Mouse (Mus musculus): ENCODE measurements around the gene Xrcc2. TPM values are rescaled to one million over a fixed set of nuclear protein-coding genes. Genes with fewer than 3 reads are reported as not detected.

Gene Xrcc2
- polyA plus RNA-seq (2015; fragmentation: Nextera tagmentation; extraction: Ambion mirVana): 1.2 and 1.6 TPM in 2 replicates

DNA sequence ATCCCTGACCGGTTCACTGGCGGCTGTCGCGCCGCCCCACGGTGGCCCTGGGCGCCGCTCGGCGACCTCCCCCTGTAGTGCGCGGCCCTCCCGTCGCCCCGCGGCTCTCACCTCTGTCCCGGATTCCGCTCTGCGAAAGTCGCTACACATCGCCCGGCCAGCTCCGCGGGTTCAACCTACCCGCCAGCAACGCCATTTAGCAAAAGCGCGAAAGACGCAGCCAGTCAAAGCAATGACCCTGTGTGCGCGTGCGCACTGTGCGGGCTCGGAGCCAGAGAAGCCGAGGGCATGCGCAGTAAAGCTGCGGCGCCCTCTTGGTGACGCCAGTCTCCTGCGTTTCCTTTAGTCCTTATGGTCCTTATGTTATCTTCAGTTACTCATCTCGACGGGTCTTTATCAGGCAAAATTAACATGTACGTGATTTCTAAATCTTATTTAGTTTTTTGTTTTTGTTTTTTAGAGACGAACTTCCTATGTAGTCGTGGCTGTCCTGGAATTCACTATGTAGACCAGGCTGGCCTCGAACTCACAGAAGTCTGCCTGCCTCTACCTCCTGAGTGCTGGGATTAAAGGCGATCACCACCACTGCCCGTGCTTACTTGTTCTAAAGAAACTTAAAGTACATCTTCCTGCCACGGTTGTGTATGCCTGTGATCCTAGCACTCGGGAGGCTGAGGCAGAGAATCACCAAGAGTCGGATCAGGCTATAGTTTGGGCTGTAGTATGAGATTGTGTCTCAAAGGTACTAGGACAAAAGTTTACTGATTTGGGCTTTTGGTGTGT, at the start of gene Xrcc2:
Gene Xrcc2, minus strand, starts transcription at position 259 of the 783 bp plus-strand sequence.
- H3K9ac ChIP-seq (ENCODE audit: low read depth, low read length): peak within 1 kb of the TSS; percentile 43
- no peaks in the 10 kb centered on the region for H3K9me3 ChIP-seq (ENCODE audit: control insufficient read depth)
- H3K4me2 ChIP-seq (replicated peaks; ENCODE audit: low read depth): peak within 1 kb of the TSS; percentile 74
- no peaks in the 10 kb centered on the region for H3K27me3 ChIP-seq (replicated peaks; ENCODE audit: control insufficient read depth, insufficient read depth, low read length)
- 8% methylated on average over 50 of the region's 51 CpGs for WGBS
- peak; percentile 37; the same call in 1 of the 2 replicates for TF ChIP-seq CTCF (IDR thresholded peaks at IDR 0.05; ENCODE audit: low read depth)
- no peaks in the 10 kb centered on the region for H3K36me3 ChIP-seq (ENCODE audit: control insufficient read depth, insufficient read depth)
- H3K4me1 ChIP-seq (replicated peaks; ENCODE audit: control insufficient read depth, insufficient read depth, low read length): peaks cover 5% of the 10 kb centered on the region; the same call in 1 of the 2 replicates
- H3K4me3 ChIP-seq (ENCODE audit: low read depth, low read length): peak within 1 kb of the TSS; percentile 67
- no peak within 1 kb of the TSS for H3K27ac ChIP-seq (ENCODE audit: low read depth, low read length)
- ATAC-seq: peak; percentile 90

DNA sequence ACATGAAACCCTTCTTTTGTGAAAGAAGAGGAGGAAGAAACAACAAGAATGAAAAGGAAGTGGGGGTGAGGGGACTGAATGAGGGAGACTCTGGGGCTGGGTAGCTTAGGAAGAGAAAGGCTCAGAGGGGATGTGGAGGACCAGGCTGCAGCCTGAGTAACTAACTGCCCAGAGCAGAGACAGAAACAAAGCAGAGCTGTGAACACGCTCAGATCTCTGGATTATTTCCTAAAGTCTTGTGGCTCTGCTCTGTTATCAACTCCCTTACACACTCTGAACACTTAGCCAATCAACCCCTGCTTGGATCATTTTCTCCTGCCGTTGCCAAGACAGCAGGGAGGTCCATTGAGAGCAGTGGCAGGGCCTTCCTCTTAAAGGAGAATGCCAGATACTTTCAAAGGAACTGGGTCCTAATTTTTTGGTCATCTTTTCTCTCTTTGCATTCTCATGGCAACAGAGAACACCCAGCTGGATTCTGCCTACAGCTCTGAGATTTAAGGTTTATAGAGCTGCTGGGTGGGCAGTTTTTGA, 48.7 kb upstream of the Xrcc2 start:
- 8% methylated on average over 2 of the region's 2 CpGs for whole genome bisulfite sequencing
- no peak overlapping the region for H3K27ac ChIP-seq (ENCODE audit: low read depth, low read length)
- no peaks in the 10 kb centered on the region for H3K4me1 ChIP-seq (replicated peaks; ENCODE audit: control insufficient read depth, insufficient read depth, low read length)
- H3K36me3 ChIP-seq (ENCODE audit: control insufficient read depth, insufficient read depth): no peaks in the 10 kb centered on the region
- no peak overlapping the region for H3K4me3 ChIP-seq (ENCODE audit: low read depth, low read length)
- no peak for TF ChIP-seq CTCF (IDR thresholded peaks at IDR 0.05; ENCODE audit: low read depth)
- ATAC-seq: no peak
- no peaks in the 10 kb centered on the region for H3K9me3 ChIP-seq (ENCODE audit: control insufficient read depth)
- H3K27me3 ChIP-seq (replicated peaks; ENCODE audit: control insufficient read depth, insufficient read depth, low read length): no peaks in the 10 kb centered on the region
- H3K4me2 ChIP-seq (replicated peaks; ENCODE audit: low read depth): no peak overlapping the region
- H3K9ac ChIP-seq (ENCODE audit: low read depth, low read length): no peak overlapping the region

DNA sequence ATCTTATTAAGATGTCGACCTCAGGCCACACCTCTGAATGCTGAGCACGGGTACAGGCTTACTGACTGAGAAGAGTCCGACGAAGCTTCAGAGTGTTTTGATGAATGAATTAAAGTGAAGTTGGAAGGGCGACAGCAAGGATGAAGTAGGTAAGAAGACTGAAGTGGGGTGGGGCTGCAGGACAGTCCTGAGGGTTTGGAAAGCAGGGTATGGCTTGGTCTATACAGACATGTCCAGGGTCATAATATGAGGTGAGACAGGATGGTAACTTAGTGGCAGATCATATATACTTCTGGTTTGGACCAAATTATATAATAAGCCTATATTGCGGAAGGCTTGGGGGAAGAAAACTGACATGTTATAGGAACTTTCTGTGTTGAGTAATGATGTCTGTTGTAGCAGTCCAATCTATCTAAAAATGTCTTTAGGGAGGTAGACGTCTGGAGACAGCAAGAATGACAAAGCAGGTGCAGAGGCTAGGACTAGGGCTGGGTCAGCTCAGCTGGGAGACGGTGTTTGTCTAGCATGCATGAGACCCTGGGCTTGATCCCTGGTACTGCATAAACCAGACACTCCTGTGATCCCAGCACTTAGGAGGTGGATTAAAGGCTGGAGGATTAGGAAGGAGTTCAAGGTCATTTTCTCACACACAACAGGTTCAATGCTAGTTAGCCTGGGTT, 48.1 kb upstream of the Xrcc2 start:
- no peak overlapping the region for H3K27ac ChIP-seq (ENCODE audit: low read depth, low read length)
- no peak overlapping the region for H3K4me2 ChIP-seq (replicated peaks; ENCODE audit: low read depth)
- ATAC-seq: no peak
- H3K27me3 ChIP-seq (replicated peaks; ENCODE audit: control insufficient read depth, insufficient read depth, low read length): no peaks in the 10 kb centered on the region
- no peaks in the 10 kb centered on the region for H3K9me3 ChIP-seq (ENCODE audit: control insufficient read depth)
- no peaks in the 10 kb centered on the region for H3K36me3 ChIP-seq (ENCODE audit: control insufficient read depth, insufficient read depth)
- no peak overlapping the region for H3K4me3 ChIP-seq (ENCODE audit: low read depth, low read length)
- TF ChIP-seq CTCF (IDR thresholded peaks at IDR 0.05; ENCODE audit: low read depth): no peak
- 47% methylated on average over 8 of the region's 8 CpGs for WGBS
- no peak overlapping the region for H3K9ac ChIP-seq (ENCODE audit: low read depth, low read length)
- no peaks in the 10 kb centered on the region for H3K4me1 ChIP-seq (replicated peaks; ENCODE audit: control insufficient read depth, insufficient read depth, low read length)

DNA sequence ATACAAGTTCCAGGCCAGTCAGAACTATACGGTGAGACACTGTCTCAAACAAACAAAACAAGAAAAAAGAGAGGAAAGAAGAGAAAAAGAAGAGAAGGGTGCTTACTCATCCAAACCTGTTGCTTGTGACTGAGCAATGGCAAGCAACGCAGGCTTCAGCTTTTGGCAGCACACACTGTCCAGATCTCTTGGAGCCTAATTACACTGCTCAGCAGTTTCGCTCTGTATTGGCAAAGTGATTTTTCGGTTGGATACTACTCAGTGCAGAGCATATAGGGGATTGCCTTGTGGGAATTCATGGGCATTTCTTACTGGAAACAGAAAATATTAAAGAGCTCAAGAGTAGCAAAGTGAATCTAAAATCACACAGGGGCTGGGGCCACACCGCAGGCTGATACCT, 47.2 kb upstream of the Xrcc2 start:
- no peak overlapping the region for H3K9ac ChIP-seq (ENCODE audit: low read depth, low read length)
- no peaks in the 10 kb centered on the region for H3K27me3 ChIP-seq (replicated peaks; ENCODE audit: control insufficient read depth, insufficient read depth, low read length)
- ATAC-seq: no peak
- H3K27ac ChIP-seq (ENCODE audit: low read depth, low read length): no peak overlapping the region
- no peak overlapping the region for H3K4me3 ChIP-seq (ENCODE audit: low read depth, low read length)
- no peaks in the 10 kb centered on the region for H3K4me1 ChIP-seq (replicated peaks; ENCODE audit: control insufficient read depth, insufficient read depth, low read length)
- no peaks in the 10 kb centered on the region for H3K9me3 ChIP-seq (ENCODE audit: control insufficient read depth)
- H3K36me3 ChIP-seq (ENCODE audit: control insufficient read depth, insufficient read depth): no peaks in the 10 kb centered on the region
- no peak overlapping the region for H3K4me2 ChIP-seq (replicated peaks; ENCODE audit: low read depth)
- no peak for TF ChIP-seq CTCF (IDR thresholded peaks at IDR 0.05; ENCODE audit: low read depth)
- WGBS: 73% methylated on average over 5 of the region's 5 CpGs

DNA sequence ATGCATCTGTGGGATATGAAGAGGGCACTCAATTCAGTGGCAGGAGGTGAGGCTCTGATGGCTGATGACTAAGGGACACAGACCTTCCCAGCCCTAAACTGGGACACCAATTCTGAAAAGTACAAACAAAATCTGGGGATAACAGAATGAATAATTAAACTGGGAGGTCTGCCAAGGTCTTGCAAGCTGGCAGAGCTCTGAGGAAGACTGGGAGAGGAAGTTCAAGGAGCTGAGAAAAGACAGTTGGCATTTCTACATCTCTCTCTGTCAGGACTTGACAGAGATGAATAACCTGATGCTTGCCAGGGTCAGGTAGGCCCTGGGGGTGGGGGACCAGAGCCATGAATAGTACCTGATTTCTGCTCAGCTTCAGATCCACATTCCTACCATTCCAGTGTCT, 45.9 kb upstream of the Xrcc2 start:
- Histone ChIP-seq H3K36me3 (ENCODE audit: control insufficient read depth, insufficient read depth) (no peaks in the 10 kb centered on the region), H3K27ac (ENCODE audit: low read depth, low read length) (no peak overlapping the region), H3K4me2 (replicated peaks; ENCODE audit: low read depth) (no peak overlapping the region), H3K27me3 (replicated peaks; ENCODE audit: control insufficient read depth, insufficient read depth, low read length) (no peaks in the 10 kb centered on the region), H3K4me1 (replicated peaks; ENCODE audit: control insufficient read depth, insufficient read depth, low read length) (no peaks in the 10 kb centered on the region), H3K9me3 (ENCODE audit: control insufficient read depth) (no peaks in the 10 kb centered on the region), H3K9ac (ENCODE audit: low read depth, low read length) (no peak overlapping the region), H3K4me3 (ENCODE audit: low read depth, low read length) (no peak overlapping the region)
- TF ChIP-seq CTCF (IDR thresholded peaks at IDR 0.05; ENCODE audit: low read depth): no peak
- ATAC-seq: no peak

DNA sequence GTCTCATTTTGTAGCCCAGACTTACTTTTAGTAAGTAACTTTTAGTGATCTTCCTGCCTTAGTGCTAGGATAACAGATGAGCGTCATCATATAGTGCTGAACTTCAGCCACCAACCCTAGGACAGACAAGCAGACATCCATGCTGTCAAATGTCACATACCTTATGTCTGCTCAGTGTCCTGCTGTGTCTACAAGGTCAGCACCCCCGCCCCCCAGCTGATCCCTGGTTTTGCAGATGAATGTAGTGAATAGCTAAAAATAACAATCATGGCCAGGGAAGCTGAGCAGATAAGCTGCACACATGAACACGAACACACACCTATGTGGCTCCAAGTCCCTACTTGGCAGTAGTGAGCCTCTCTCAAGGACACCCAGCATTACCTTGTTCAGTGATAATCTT, 43.0 kb upstream of the Xrcc2 start:
- Histone ChIP-seq H3K27ac (ENCODE audit: low read depth, low read length) (no peak overlapping the region), H3K4me1 (replicated peaks; ENCODE audit: control insufficient read depth, insufficient read depth, low read length) (no peaks in the 10 kb centered on the region), H3K27me3 (replicated peaks; ENCODE audit: control insufficient read depth, insufficient read depth, low read length) (no peaks in the 10 kb centered on the region), H3K4me2 (replicated peaks; ENCODE audit: low read depth) (no peak overlapping the region), H3K36me3 (ENCODE audit: control insufficient read depth, insufficient read depth) (no peaks in the 10 kb centered on the region), H3K9ac (ENCODE audit: low read depth, low read length) (no peak overlapping the region), H3K9me3 (ENCODE audit: control insufficient read depth) (no peaks in the 10 kb centered on the region), H3K4me3 (ENCODE audit: low read depth, low read length) (no peak overlapping the region)
- 65% methylated on average over 3 of the region's 3 CpGs for WGBS
- TF ChIP-seq CTCF (IDR thresholded peaks at IDR 0.05; ENCODE audit: low read depth): no peak
- ATAC-seq: no peak

Data from intestine, postnatal 0 days (tissue).